Mouse (Mus musculus) myocyte (in vitro differentiated cells): ENCODE measurements at regions not wholly inside any gene's neighbourhood (a gene's known extent, or its start where the extent isn't known, plus 50 kb on each side); places are given as distances from the start of the nearest gene placed in this dataset.

ENCODE experiments used
- E2F4 ChIP-seq: IDR thresholded peaks from one replicate; pipeline ENCODE4 v1.6.1; 2011; ENCODE audit warnings: mild to moderate bottlenecking, control low read depth, moderate library complexity; ENCODE audit not compliant: insufficient read depth
- MAX ChIP-seq: IDR thresholded peaks from one replicate; pipeline ENCODE4 v1.6.1; 2011; ENCODE audit warnings: low read depth, mild to moderate bottlenecking, control low read depth
- MYOG ChIP-seq, 3 experiments: IDR thresholded peaks; one replicate each; pipeline ENCODE4 v1.6.1; 2011; ENCODE audit warnings: control low read depth in 2 of 3, low read depth in 2 of 3, mild to moderate bottlenecking in 2 of 3; ENCODE audit not compliant: insufficient read length in 2 of 3, control insufficient read depth in 1 of 3, insufficient read depth in 1 of 3
- POLR2A ChIP-seq: IDR thresholded peaks from one replicate; pipeline ENCODE4 v1.6.1; 2011; ENCODE audit warnings: low read depth, mild to moderate bottlenecking, control low read depth, moderate library complexity; ENCODE audit not compliant: insufficient read length
- POLR2AphosphoS2 ChIP-seq: IDR thresholded peaks from one replicate; pipeline ENCODE4 v1.6.1; 2011; ENCODE audit warnings: low read depth, control low read depth; ENCODE audit not compliant: insufficient read length

DNA sequence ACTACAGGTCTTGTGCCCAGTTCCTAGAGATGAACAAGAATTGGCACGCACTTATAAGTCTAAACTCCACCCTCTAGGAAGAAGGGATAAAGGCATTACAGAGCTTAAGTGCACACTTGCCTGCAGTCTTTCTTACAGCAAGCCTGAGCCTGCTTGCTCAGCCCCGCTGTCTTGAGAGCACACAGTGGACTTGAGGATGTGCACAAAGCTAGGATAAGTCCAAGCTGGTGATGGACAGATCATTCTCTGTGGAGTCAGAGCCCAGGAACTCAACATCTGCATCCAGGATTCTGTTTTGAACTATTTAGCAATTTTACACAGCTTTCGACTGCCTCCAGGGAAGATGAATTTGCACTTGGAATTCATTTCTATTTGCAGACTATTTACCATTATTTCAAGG, 452.8 kb upstream of the Id2 start:
- TF ChIP-seq POLR2A (no peak), MYOG (IDR thresholded peaks at IDR 0.05; ENCODE audit: control insufficient read depth in 1 of 3, insufficient read depth in 1 of 3, insufficient read length in 2 of 3, low read depth in 2 of 3) (no peak), POLR2AphosphoS2 (no peak), E2F4 (no peak), MAX (no peak)
